Mouse (Mus musculus): ENCODE measurements around the gene Kcnh5. TPM values are rescaled to one million over a fixed set of nuclear protein-coding genes. Genes with fewer than 3 reads are reported as not detected.

Gene Kcnh5
- polyA plus RNA-seq, 1 experiment from 2014 or later, result 0.13 TPM

DNA sequence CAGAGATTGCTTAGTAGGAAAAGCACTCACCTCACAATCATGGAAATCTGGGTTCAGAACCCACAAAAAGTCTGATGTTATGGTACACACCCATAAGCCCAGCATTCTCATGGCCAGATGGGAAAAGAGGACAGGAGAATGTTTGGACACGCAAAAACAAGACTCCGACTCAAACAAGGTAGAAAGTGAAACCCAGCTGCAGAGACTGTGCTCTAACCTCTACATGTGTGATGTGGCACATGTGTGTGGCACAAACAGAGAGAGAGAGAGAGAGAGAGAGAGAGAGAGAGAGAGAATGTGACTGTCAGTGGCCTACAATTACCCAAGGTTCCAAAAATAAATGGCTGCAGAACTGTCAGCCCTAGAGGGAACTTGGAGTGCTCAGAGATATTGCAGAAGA, 106.1 kb downstream of the Kcnh5 start:
- no peak overlapping the region for H3K27ac ChIP-seq
- no peak for DNase-seq (ENCODE audit: low spot score)
- 95% methylated on average over 2 of the region's 2 CpGs for WGBS
- no peaks in the 10 kb centered on the region for H3K36me3 ChIP-seq
- H3K4me3 ChIP-seq, result no peak overlapping the region
- H3K4me1 ChIP-seq, result no peaks in the 10 kb centered on the region
- H3K9me3 ChIP-seq (replicated peaks), result no peaks in the 10 kb centered on the region
- H3K27me3 ChIP-seq (ENCODE audit: low read depth, poor library complexity, severe bottlenecking), result no peaks in the 10 kb centered on the region

- Histone ChIP-seq H3K27ac (no peak overlapping the region), H3K36me3 (no peaks in the 10 kb centered on the region), H3K4me1 (no peaks in the 10 kb centered on the region), H3K4me3 (no peak overlapping the region), H3K9me3 (replicated peaks) (no peaks in the 10 kb centered on the region), H3K27me3 (ENCODE audit: low read depth, poor library complexity, severe bottlenecking) (no peaks in the 10 kb centered on the region)
- DNase-seq (ENCODE audit: low spot score), result no peak
These were observed 114.6 kb downstream of the Kcnh5 start for GRCm38 (mm10) chr12:75062571-75062970.

DNA sequence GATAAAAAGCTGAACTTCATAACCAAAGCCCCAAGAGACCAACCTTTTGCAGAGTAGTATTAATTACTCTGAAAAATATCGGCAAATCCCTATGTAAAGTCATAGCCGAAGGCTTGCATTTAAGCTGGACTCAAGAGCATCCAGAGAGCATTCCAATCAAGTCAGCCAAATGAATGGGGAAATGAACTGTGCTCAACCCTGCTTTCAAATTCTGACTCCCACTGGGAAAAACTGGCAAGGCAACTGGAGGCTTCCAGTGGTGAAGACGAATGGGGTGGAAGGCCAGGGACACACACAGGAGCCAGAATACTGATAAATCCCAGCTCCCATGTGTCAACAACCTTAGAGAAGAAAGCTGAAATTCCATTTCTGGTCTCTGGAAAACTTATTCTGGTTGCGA, 115.4 kb downstream of the Kcnh5 start:
- Histone ChIP-seq H3K4me3 (no peak overlapping the region), H3K4me1 (no peaks in the 10 kb centered on the region), H3K36me3 (no peaks in the 10 kb centered on the region), H3K9me3 (replicated peaks) (no peaks in the 10 kb centered on the region), H3K27me3 (ENCODE audit: low read depth, poor library complexity, severe bottlenecking) (no peaks in the 10 kb centered on the region), H3K27ac (no peak overlapping the region)
- DNase-seq (ENCODE audit: low spot score), result no peak
- 86% methylated on average over 4 of the region's 4 CpGs for WGBS

DNA sequence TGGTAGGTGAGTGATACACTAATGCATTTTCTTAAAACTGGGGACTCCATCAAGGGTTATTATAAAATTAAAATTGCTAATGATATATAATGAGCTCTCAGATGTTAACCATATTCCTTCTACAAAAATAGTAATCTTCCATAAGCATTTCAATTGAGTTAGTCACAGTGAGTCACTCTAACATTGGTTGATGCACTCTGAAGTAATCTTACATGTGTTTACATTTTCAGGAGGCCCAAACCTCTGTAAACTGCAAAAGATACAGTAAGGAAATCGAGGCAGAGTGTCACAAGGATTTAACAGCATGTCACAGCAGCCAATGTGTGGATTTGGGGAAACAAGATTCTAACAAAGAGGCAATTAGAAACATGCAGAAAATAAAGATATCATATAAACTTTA, 123.4 kb downstream of the Kcnh5 start:
- Histone ChIP-seq H3K4me1 (no peaks in the 10 kb centered on the region), H3K9me3 (replicated peaks) (no peaks in the 10 kb centered on the region)

DNA sequence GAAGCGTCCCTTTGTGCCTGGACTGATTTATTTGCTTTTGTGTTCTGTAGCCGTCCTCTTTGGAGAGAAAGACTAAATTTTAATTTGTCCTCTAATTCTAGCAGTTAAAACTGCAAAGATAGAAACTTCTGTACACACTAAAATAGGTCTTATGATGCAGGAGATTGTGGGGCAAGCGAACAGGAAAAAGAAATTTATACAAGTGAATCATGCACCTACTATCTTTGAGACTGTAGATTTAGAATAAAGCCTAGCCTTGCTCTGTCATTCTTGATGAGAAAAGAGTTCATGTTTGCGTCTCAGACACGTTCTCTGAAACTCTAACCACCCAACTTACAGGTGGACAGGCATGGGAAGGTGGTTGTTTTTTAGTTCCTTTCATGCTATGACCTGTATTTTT, 140.4 kb downstream of the Kcnh5 start:
- H3K4me1 ChIP-seq, result no peaks in the 10 kb centered on the region
- DNase-seq (ENCODE audit: low spot score), result no peak
- no peak overlapping the region for H3K27ac ChIP-seq
- no peaks in the 10 kb centered on the region for H3K36me3 ChIP-seq
- WGBS, result 88% methylated on average over 5 of the region's 5 CpGs
- H3K9me3 ChIP-seq (replicated peaks), result no peaks in the 10 kb centered on the region
- H3K4me3 ChIP-seq, result no peak overlapping the region
- H3K27me3 ChIP-seq (ENCODE audit: low read depth, poor library complexity, severe bottlenecking), result no peaks in the 10 kb centered on the region

More for the DNA sequence above, 123.4 kb downstream of the Kcnh5 start:
- H3K27ac ChIP-seq, result no peak overlapping the region
- no peak for DNase-seq (ENCODE audit: low spot score)
- no peak overlapping the region for H3K4me3 ChIP-seq
- H3K36me3 ChIP-seq, result no peaks in the 10 kb centered on the region
- no peaks in the 10 kb centered on the region for H3K27me3 ChIP-seq (ENCODE audit: low read depth, poor library complexity, severe bottlenecking)
- 60% methylated on average over 1 of the region's 1 CpGs for WGBS

- Histone ChIP-seq H3K9me3 (replicated peaks) (no peaks in the 10 kb centered on the region), H3K27me3 (ENCODE audit: low read depth, poor library complexity, severe bottlenecking) (no peaks in the 10 kb centered on the region), H3K27ac (no peak overlapping the region), H3K4me3 (no peak overlapping the region), H3K36me3 (no peaks in the 10 kb centered on the region), H3K4me1 (no peaks in the 10 kb centered on the region)
- WGBS, result 85% methylated on average over 8 of the region's 8 CpGs
- DNase-seq (ENCODE audit: low spot score), result no peak
These were observed 144.9 kb downstream of the Kcnh5 start for GRCm38 (mm10) chr12:75031970-75032864.

DNA sequence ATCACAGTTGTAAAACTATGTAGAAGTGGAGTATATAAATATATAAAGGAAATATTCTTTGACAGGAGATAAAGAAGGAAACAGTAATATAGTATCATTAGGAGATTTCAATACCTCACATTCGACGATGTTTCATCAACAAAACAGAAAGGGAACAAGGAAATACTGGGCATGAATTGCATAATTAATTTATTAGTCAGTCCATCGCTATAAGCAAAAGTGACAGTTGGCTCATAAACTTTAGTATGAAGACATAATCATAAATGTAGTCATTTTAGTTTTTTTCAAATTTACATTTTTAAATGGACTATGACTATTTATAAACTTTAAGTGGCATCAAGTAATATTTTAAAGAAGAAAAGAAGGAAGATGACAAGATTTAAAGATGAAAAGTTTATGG, 205.9 kb downstream of the Kcnh5 start:
- WGBS, result 87% methylated on average over 3 of the region's 3 CpGs
- DNase-seq (ENCODE audit: low spot score), result no peak
- H3K9me3 ChIP-seq (replicated peaks), result no peaks in the 10 kb centered on the region

DNA sequence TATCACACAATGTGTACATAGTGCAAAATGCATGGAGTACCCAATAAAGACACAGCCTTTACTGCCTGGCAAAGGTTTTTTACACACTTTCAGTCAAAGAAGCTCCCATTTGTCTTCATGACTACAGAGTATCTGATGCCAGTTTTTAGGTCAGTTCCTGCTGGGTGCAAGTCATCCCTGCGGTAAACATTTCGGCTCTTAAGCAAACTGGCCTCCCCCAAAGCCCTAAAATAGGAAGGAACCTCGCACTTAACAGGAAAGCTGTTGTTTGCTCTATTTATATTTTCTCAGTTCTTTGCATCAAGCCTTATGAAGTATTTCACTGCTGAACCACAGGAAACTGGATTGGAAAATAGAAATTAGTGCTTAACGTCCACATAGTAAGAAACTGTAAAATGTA, 207.7 kb downstream of the Kcnh5 start:
- H3K27me3 ChIP-seq (ENCODE audit: low read depth, poor library complexity, severe bottlenecking), result no peaks in the 10 kb centered on the region
- 84% methylated on average over 4 of the region's 4 CpGs for WGBS
- H3K4me1 ChIP-seq, result no peaks in the 10 kb centered on the region
- H3K4me3 ChIP-seq, result no peak overlapping the region
- no peak for DNase-seq (ENCODE audit: low spot score)
- no peaks in the 10 kb centered on the region for H3K9me3 ChIP-seq (replicated peaks)
- H3K36me3 ChIP-seq, result no peaks in the 10 kb centered on the region
- H3K27ac ChIP-seq, result no peak overlapping the region

More for the DNA sequence above, 205.9 kb downstream of the Kcnh5 start:
- Histone ChIP-seq H3K4me1 (no peaks in the 10 kb centered on the region), H3K4me3 (no peak overlapping the region), H3K36me3 (no peaks in the 10 kb centered on the region), H3K27ac (no peak overlapping the region), H3K27me3 (ENCODE audit: low read depth, poor library complexity, severe bottlenecking) (no peaks in the 10 kb centered on the region)

DNA sequence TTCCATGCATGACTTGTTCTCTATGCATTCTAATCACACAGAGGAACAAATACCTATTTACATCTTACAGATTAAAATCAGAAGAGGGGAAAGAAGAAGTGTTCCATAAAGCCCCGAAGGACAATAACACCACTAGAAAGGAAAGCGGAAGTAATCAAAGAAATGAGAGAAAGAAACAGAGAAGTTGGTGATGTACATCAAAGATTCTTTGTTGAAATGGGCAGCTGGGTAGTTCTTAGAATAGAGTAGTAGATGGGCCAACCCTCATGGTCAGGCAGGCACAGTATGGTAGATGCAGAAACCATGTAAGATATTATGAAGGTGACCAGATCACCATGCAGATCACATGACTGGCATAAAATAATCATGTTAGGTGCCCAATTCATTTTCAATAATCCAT, 210.9 kb downstream of the Kcnh5 start:
- no peaks in the 10 kb centered on the region for H3K36me3 ChIP-seq
- WGBS, result 96% methylated on average over 2 of the region's 2 CpGs
- H3K27ac ChIP-seq, result no peak overlapping the region
- no peak overlapping the region for H3K4me3 ChIP-seq
- no peaks in the 10 kb centered on the region for H3K27me3 ChIP-seq (ENCODE audit: low read depth, poor library complexity, severe bottlenecking)
- H3K4me1 ChIP-seq, result no peaks in the 10 kb centered on the region
- DNase-seq (ENCODE audit: low spot score), result no peak
- H3K9me3 ChIP-seq (replicated peaks), result no peaks in the 10 kb centered on the region

GRCm38 (mm10) chr12:74952661-74953060, 224.5 kb downstream of the Kcnh5 start:
- H3K9me3 ChIP-seq (replicated peaks), result no peaks in the 10 kb centered on the region
- no peaks in the 10 kb centered on the region for H3K27me3 ChIP-seq (ENCODE audit: low read depth, poor library complexity, severe bottlenecking)
- no peaks in the 10 kb centered on the region for H3K36me3 ChIP-seq
- WGBS, result 89% methylated on average over 2 of the region's 2 CpGs
- H3K27ac ChIP-seq, result no peak overlapping the region
- no peaks in the 10 kb centered on the region for H3K4me1 ChIP-seq
- DNase-seq (ENCODE audit: low spot score), result no peak
- H3K4me3 ChIP-seq, result no peak overlapping the region

DNA sequence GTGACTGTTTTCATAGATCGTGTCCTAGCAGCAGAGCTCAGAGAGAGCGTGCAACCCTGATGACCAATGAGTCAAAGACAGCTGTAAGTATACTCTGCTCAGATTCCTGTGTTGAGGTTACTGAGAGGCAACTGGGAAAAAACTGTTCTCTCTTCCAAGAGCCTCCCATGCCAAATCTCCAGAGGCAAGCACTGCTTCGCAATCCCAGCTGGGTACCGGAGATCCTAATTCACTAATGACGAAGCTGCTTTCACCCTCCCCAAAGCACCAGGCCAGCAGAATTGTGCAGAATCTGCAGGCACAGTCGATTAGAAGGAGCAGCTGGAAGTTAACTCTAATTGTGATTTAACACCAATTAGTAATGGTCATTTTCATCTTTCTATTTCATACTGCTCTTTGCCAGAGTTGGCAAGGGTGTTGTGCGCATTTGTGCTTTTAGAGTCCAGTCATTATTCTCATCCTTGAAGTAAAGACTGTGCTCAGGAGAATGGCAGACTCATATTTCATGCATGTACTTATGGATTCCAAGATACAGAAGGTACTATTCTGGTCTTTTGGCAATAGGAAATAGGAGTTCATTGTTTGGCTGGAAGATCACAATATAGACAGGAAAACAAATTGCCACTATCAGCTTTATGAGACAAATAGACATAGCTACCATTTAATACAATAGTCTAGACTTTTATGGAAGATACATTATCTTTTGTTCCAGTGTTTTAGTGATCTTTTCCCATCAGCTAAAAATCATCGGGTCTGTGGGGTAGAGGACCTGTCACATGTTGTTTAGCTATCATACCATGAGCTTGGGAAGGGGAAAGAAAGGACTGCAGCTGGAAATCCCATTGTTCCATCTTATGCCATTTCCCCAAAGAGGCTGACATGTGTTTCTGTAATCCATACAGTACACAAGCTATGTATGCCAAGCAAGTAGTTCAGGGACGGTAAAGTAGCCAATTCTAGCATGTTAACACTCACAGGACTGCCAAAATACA, 225.7 kb downstream of the Kcnh5 start:
- Histone ChIP-seq H3K27me3 (ENCODE audit: low read depth, poor library complexity, severe bottlenecking) (no peaks in the 10 kb centered on the region), H3K27ac (no peak overlapping the region), H3K36me3 (no peaks in the 10 kb centered on the region), H3K4me3 (no peak overlapping the region), H3K4me1 (no peaks in the 10 kb centered on the region), H3K9me3 (replicated peaks) (no peaks in the 10 kb centered on the region)
- DNase-seq (ENCODE audit: low spot score), result no peak
- WGBS, result 80% methylated on average over 9 of the region's 9 CpGs

DNA sequence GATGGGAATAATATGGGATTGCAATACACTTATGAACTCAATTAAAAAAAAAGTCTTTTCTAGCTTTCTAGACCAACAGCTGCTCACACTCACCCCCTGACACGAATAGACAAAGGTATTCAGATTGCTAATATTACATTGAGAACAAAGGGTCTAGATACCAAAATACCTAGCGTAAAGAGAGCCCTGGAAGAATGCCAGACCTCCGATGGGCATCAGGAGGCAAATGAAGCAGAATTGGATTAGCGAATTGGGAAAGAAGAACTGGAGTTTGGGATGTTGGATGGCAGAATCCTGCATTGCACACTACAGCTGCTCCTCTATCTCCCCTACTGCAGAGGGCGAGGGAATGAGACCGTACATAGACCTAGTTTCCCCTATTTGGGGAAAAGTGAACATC, 275.8 kb downstream of the Kcnh5 start:
- Histone ChIP-seq H3K36me3 (no peaks in the 10 kb centered on the region), H3K27me3 (ENCODE audit: low read depth, poor library complexity, severe bottlenecking) (no peaks in the 10 kb centered on the region), H3K4me1 (no peaks in the 10 kb centered on the region), H3K27ac (no peak overlapping the region), H3K9me3 (replicated peaks) (no peaks in the 10 kb centered on the region), H3K4me3 (no peak overlapping the region)
- DNase-seq (ENCODE audit: low spot score), result no peak
- 90% methylated on average over 6 of the region's 6 CpGs for WGBS

DNA sequence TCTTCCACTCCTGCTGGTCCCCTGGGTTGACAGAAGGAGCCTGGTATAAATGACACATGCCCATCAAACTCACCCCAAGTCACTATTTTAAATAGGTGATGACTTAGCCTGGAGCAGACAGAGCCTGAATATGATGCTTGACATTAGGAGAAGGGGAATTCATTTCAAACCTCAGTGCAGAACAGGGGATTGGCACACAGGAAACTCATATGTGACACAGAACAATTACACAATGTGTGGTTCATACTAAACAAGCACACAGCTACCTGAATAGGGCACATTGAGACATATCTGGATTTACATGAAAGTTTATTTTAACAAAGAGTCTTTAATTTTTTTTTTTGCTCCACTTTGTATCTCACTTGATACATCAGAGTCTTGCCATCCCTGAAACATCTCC, 276.4 kb downstream of the Kcnh5 start:
- H3K9me3 ChIP-seq (replicated peaks), result no peaks in the 10 kb centered on the region
- H3K27me3 ChIP-seq (ENCODE audit: low read depth, poor library complexity, severe bottlenecking), result no peaks in the 10 kb centered on the region
- no peak overlapping the region for H3K27ac ChIP-seq
- no peak for DNase-seq (ENCODE audit: low spot score)
- H3K4me3 ChIP-seq, result no peak overlapping the region
- no peaks in the 10 kb centered on the region for H3K36me3 ChIP-seq
- H3K4me1 ChIP-seq, result no peaks in the 10 kb centered on the region
